Mouse (Mus musculus): ENCODE results near the gene Slc15a5. TPM values are rescaled to one million over a fixed set of nuclear protein-coding genes. Genes with fewer than 3 reads are reported as not detected.

Gene Slc15a5
- total RNA-seq, 2 experiments from 2014 or later: 0.73 to 14.0 TPM

- DNase-seq (ENCODE audit: low spot score): no peak
These were observed 116.0 kb downstream of the Slc15a5 start for GRCm38 (mm10) chr6:137963703-137964102.

GRCm38 (mm10) chr6:137962836-137963235 is 116.9 kb downstream of the Slc15a5 start:
- DNase-seq (ENCODE audit: low spot score): no peak

GRCm38 (mm10) chr6:137960023-137960778 is 119.5 kb downstream of the Slc15a5 start:
- DNase-seq (ENCODE audit: low spot score): no peak

GRCm38 (mm10) chr6:137957630-137958029 is 122.1 kb downstream of the Slc15a5 start:
- no peak for DNase-seq (ENCODE audit: low spot score)

GRCm38 (mm10) chr6:137956783-137957429 is 122.8 kb downstream of the Slc15a5 start:
- DNase-seq (ENCODE audit: low spot score): no peak

GRCm38 (mm10) chr6:137946520-137946919 is 133.2 kb downstream of the Slc15a5 start:
- DNase-seq (ENCODE audit: low spot score): no peak

GRCm38 (mm10) chr6:137940374-137941218 is 139.1 kb downstream of the Slc15a5 start:
- no peak for DNase-seq (ENCODE audit: low spot score)

GRCm38 (mm10) chr6:137937541-137937940 is 142.2 kb downstream of the Slc15a5 start:
- no peak for DNase-seq (ENCODE audit: low spot score)

- DNase-seq (ENCODE audit: low spot score): no peak
These were observed 143.4 kb downstream of the Slc15a5 start for GRCm38 (mm10) chr6:137936268-137936667.

GRCm38 (mm10) chr6:137935857-137936256 is 143.9 kb downstream of the Slc15a5 start:
- DNase-seq (ENCODE audit: low spot score): no peak

GRCm38 (mm10) chr6:137935341-137935740 is 144.4 kb downstream of the Slc15a5 start:
- DNase-seq (ENCODE audit: low spot score): no peak

- no peak for DNase-seq (ENCODE audit: low spot score)
These were observed 145.0 kb downstream of the Slc15a5 start for GRCm38 (mm10) chr6:137934545-137935298.

Other genes with a start within 250 kb of the Slc15a5 start
- gene Mgst1, start 60.4 kb upstream of the Slc15a5 start, total RNA-seq (2021): 10 to 100 TPM; 23.7 to 75.9 TPM